Mouse (Mus musculus) MEL (cell line): ENCODE results near the gene Scaper. TPM values are rescaled to one million over a fixed set of nuclear protein-coding genes. Genes with fewer than 3 reads are reported as not detected.

Experiments used
- DNase-seq: peaks from one replicate; pipeline ENCODE4 v3.0.0; 2011; ENCODE audit warnings: low read depth, low spot score
- H3K27ac ChIP-seq: 2 replicates; pipeline ENCODE4 v1.5.1; 2012; ENCODE audit warnings: low read depth, mild to moderate bottlenecking, control low read depth, low read length, moderate library complexity; ENCODE audit not compliant: control insufficient read depth
- H3K27me3 ChIP-seq, 2 experiments: fragments of 150-350 bp in 1 of 2; sonication (generic) in 1 of 2; 2 replicates each; pipeline ENCODE4 v1.6.1; 2012; ENCODE audit warnings: low read length in 2 of 2, mild to moderate bottlenecking in 2 of 2, improper control_type of control experiment in 1 of 2, moderate library complexity in 1 of 2; ENCODE audit not compliant: insufficient read depth in 2 of 2, control insufficient read depth in 1 of 2
- H3K36me3 ChIP-seq, 2 experiments: 2 replicates each; pipeline ENCODE4 v1.6.1; 2012 to 2014; ENCODE audit warnings: low read length in 2 of 2, improper control_type of control experiment in 1 of 2, inconsistent platforms in 1 of 2, mild to moderate bottlenecking in 1 of 2; ENCODE audit not compliant: insufficient read depth in 2 of 2, control insufficient read depth in 1 of 2
- H3K4me1 ChIP-seq, 2 experiments: fragments of 150-350 bp in 1 of 2; sonication (generic) in 1 of 2; 2 replicates each; pipeline ENCODE4 v1.6.1; 2012; ENCODE audit warnings: low read length in 2 of 2, improper control_type of control experiment in 1 of 2, mild to moderate bottlenecking in 1 of 2; ENCODE audit not compliant: insufficient read depth in 2 of 2, control insufficient read depth in 1 of 2
- H3K4me3 ChIP-seq, 2 experiments: fragments of 150-350 bp in 1 of 2; sonication (generic) in 1 of 2; 2 replicates each; pipeline ENCODE4 v1.5.1; 2012; ENCODE audit warnings: low read depth in 2 of 2, low read length in 2 of 2, mild to moderate bottlenecking in 2 of 2, moderate library complexity in 2 of 2, control low read depth in 1 of 2, improper control_type of control experiment in 1 of 2; ENCODE audit not compliant: control insufficient read depth in 1 of 2, insufficient read depth in 1 of 2
- H3K79me2 ChIP-seq: 2 replicates; pipeline ENCODE4 v1.6.1; 2012; ENCODE audit warnings: mild to moderate bottlenecking, low read length, moderate library complexity; ENCODE audit not compliant: control insufficient read depth, poor library complexity, insufficient read depth
- H3K9ac ChIP-seq: 2 replicates; pipeline ENCODE4 v1.6.1; 2012; ENCODE audit warnings: low read depth, mild to moderate bottlenecking, control low read depth, low read length, moderate library complexity; ENCODE audit not compliant: control insufficient read depth, poor library complexity, severe bottlenecking
- H3K9me3 ChIP-seq: fragments of 150-350 bp; sonication (generic); replicated peaks from 2 replicates; pipeline ENCODE4 v1.6.1; 2012; ENCODE audit warnings: mild to moderate bottlenecking, low read length, improper control_type of control experiment, moderate library complexity; ENCODE audit not compliant: insufficient read depth
- CHD1 ChIP-seq: IDR thresholded peaks from 2 replicates; pipeline ENCODE4 v1.6.1; 2012; ENCODE audit warnings: low read depth, mild to moderate bottlenecking, inconsistent platforms, low read length, improper control_type of control experiment
- CHD2 ChIP-seq: IDR thresholded peaks from 2 replicates; pipeline ENCODE4 v1.6.1; 2011; ENCODE audit warnings: low read length, improper control_type of control experiment
- CTCF ChIP-seq, 3 experiments: IDR thresholded peaks in 2 of 3; conservative IDR thresholded peaks in 1 of 3; 2 replicates each; pipeline ENCODE4 v1.5.1; 2011 to 2012; ENCODE audit warnings: low read length in 3 of 3, low read depth in 2 of 3, mild to moderate bottlenecking in 2 of 3, improper control_type of control experiment in 1 of 3, inconsistent platforms in 1 of 3, mixed read lengths in 1 of 3, moderate library complexity in 1 of 3; ENCODE audit not compliant: control insufficient read depth in 1 of 3, insufficient read depth in 1 of 3, poor library complexity in 1 of 3, severe bottlenecking in 1 of 3
- E2F4 ChIP-seq: IDR thresholded peaks from 2 replicates; pipeline ENCODE4 v1.6.1; 2011; ENCODE audit warnings: low read depth, low read length, improper control_type of control experiment, borderline replicate concordance
- EP300 ChIP-seq, 2 experiments: IDR thresholded peaks; 2 replicates each; pipeline ENCODE4 v1.6.1; 2011; ENCODE audit warnings: improper control_type of control experiment in 2 of 2, low read length in 2 of 2, low read depth in 1 of 2, mild to moderate bottlenecking in 1 of 2
- GABPA ChIP-seq: IDR thresholded peaks from 2 replicates; pipeline ENCODE4 v1.6.1; 2012; ENCODE audit warnings: low read depth, mild to moderate bottlenecking, inconsistent platforms, low read length, improper control_type of control experiment, moderate library complexity
- GATA1 ChIP-seq: IDR thresholded peaks from 2 replicates; pipeline ENCODE4 v1.6.1; 2011; ENCODE audit warnings: low read depth, low read length, improper control_type of control experiment
- MAFK ChIP-seq: IDR thresholded peaks from 2 replicates; pipeline ENCODE4 v1.6.1; 2011; ENCODE audit warnings: low read depth, mild to moderate bottlenecking, low read length, improper control_type of control experiment, borderline replicate concordance
- MAX ChIP-seq: IDR thresholded peaks from 2 replicates; pipeline ENCODE4 v1.6.1; 2011; ENCODE audit warnings: low read length, improper control_type of control experiment
- MEF2A ChIP-seq: IDR thresholded peaks from 2 replicates; pipeline ENCODE4 v1.6.1; 2014; ENCODE audit warnings: low read depth, mild to moderate bottlenecking, inconsistent platforms, low read length, improper control_type of control experiment; ENCODE audit not compliant: poor library complexity, insufficient replicate concordance, severe bottlenecking; ENCODE audit errors: extremely low read depth
- MXI1 ChIP-seq: IDR thresholded peaks from 2 replicates; pipeline ENCODE4 v1.6.1; 2011; ENCODE audit warnings: mild to moderate bottlenecking, low read depth, low read length, improper control_type of control experiment
- MYB ChIP-seq: IDR thresholded peaks from 2 replicates; pipeline ENCODE4 v1.6.1; 2011; ENCODE audit warnings: mild to moderate bottlenecking, low read depth, low read length, improper control_type of control experiment
- NELFE ChIP-seq: IDR thresholded peaks from 2 replicates; pipeline ENCODE4 v1.6.1; 2011; ENCODE audit warnings: low read depth, low read length, improper control_type of control experiment
- NRF1 ChIP-seq: IDR thresholded peaks from 2 replicates; pipeline ENCODE4 v1.6.1; 2014; ENCODE audit warnings: low read depth, mild to moderate bottlenecking, inconsistent platforms, low read length, improper control_type of control experiment, moderate library complexity; ENCODE audit not compliant: poor library complexity, insufficient read depth, severe bottlenecking
- POLR2A ChIP-seq, 2 experiments: IDR thresholded peaks; 2 replicates each; pipeline ENCODE4 v1.6.1; 2011 to 2012; ENCODE audit warnings: low read length in 2 of 2, mild to moderate bottlenecking in 2 of 2, control low read depth in 1 of 2, improper control_type of control experiment in 1 of 2, low read depth in 1 of 2, moderate library complexity in 1 of 2; ENCODE audit not compliant: control insufficient read depth in 1 of 2, insufficient read depth in 1 of 2, poor library complexity in 1 of 2
- POLR2AphosphoS2 ChIP-seq: IDR thresholded peaks from 2 replicates; pipeline ENCODE4 v1.6.1; 2011; ENCODE audit warnings: low read length, improper control_type of control experiment
- POLR2AphosphoS5 ChIP-seq: IDR thresholded peaks from 2 replicates; pipeline ENCODE4 v1.6.1; 2012; ENCODE audit warnings: low read depth, borderline replicate concordance, mild to moderate bottlenecking, inconsistent platforms, low read length, moderate library complexity, mixed read lengths
- TBP ChIP-seq: IDR thresholded peaks from 2 replicates; pipeline ENCODE4 v1.8.0; 2011; ENCODE audit warnings: low read depth, low read length, improper control_type of control experiment
- USF1 ChIP-seq: IDR thresholded peaks from 2 replicates; pipeline ENCODE4 v1.6.1; 2014; ENCODE audit warnings: low read depth, mild to moderate bottlenecking, inconsistent platforms, low read length, improper control_type of control experiment, moderate library complexity
- ZC3H11A ChIP-seq: IDR thresholded peaks from 2 replicates; pipeline ENCODE4 v1.6.1; 2012; ENCODE audit warnings: low read depth, mild to moderate bottlenecking, inconsistent platforms, low read length, improper control_type of control experiment
- ZKSCAN1 ChIP-seq: IDR thresholded peaks from 2 replicates; pipeline ENCODE4 v1.6.1; 2012; ENCODE audit warnings: low read depth, mild to moderate bottlenecking, inconsistent platforms, low read length, improper control_type of control experiment, moderate library complexity
- ZMIZ1 ChIP-seq: IDR thresholded peaks from 2 replicates; pipeline ENCODE4 v1.6.1; 2012; ENCODE audit warnings: low read depth, mild to moderate bottlenecking, inconsistent platforms, low read length, improper control_type of control experiment, moderate library complexity
- polyA plus RNA-seq, 2 experiments: library from polyadenylated mRNA; stranded (reverse) in 1 of 2; unstranded in 1 of 2; fragments of >175 nt in 1 of 2; fragments of >200 nt in 1 of 2; gene quantifications; 2 replicates each; pipeline versions ENCODE4 v1.2.1 to v1.2.4; 2012; ENCODE audit warnings: low replicate concordance in 2 of 2, low read depth in 1 of 2; ENCODE audit not compliant: insufficient read length in 2 of 2, insufficient read depth in 1 of 2, missing spikeins in 1 of 2
- total RNA-seq: library from RNA; depleted of rRNA; stranded (reverse); fragments of 300-350 nt; gene quantifications from 2 replicates; pipeline ENCODE4 v1.2.3, GENCODE M21; 2012

Scaper gene
- total and polyA plus RNA-seq, 3 experiments: 3.9 to 4.1 TPM; not detected in 1

DNA sequence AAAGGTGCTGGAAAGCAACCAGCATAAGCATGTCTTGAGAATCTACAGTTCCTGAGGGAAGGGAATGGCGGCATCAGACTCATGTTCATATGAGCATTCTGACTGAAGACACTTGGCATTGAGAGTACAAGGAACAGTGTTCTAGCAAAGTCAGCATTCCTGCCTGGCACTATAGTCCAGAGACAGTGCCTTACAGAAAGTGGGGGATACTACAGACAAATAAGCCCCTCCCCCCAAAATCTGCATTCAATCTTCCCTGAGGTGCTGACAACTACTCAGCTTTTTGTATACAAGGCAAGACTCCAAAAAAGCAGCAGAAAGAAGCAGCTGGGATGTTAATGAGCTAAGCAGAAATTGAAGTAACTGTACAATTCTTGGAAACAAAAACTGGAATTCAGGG is 59.9 kb downstream of the Scaper start:
- Histone ChIP-seq H3K9me3 (no peaks in the 10 kb centered on the region), H3K4me1 (no peaks in the 10 kb centered on the region), H3K36me3 (no peaks in the 10 kb centered on the region), H3K27me3 (no peaks in the 10 kb centered on the region), H3K9ac (no peak overlapping the region), H3K27ac (no peak overlapping the region), H3K4me3 (no peak overlapping the region), H3K79me2 (no peaks in the 10 kb centered on the region)
- TF ChIP-seq POLR2A (IDR thresholded peaks at IDR 0.05; ENCODE audit: control insufficient read depth in 1 of 2, insufficient read depth in 1 of 2, low read depth in 1 of 2, low read length in 2 of 2, poor library complexity in 1 of 2) (no peak), USF1 (no peak), CHD2 (no peak), E2F4 (no peak), CTCF (IDR thresholded peaks at IDR 0.05 in 2 of 3, conservative IDR thresholded peaks at IDR 0.05 in 1 of 3; ENCODE audit: control insufficient read depth in 1 of 3, insufficient read depth in 1 of 3, low read depth in 2 of 3, low read length in 3 of 3, poor library complexity in 1 of 3, severe bottlenecking in 1 of 3) (no peak), MYB (no peak), ZKSCAN1 (no peak), NRF1 (no peak), MAFK (no peak), TBP (no peak)
- no peak for DNase-seq

DNA sequence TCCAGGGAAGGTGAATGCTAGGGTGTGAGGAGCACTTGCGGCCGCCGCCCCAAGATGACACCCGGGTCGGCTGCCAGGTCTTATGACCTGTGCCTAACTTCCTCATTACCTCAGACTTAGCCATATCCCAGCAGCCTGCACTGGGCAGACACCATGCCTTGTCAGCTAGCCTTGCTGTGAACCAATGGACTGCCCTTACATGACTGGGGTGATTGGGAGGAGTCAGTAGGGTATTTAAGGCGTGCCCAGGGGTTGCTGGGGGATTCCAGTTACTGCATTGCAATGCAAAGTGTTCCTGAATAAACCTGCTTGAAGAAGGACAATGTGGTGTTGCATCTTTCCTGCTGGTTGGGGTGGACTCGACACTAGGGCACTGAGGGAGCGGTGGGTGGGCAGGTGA is 148.5 kb downstream of the Scaper start:
- Histone ChIP-seq H3K27ac (no peak overlapping the region), H3K9ac (no peak overlapping the region), H3K9me3 (no peaks in the 10 kb centered on the region), H3K36me3 (no peaks in the 10 kb centered on the region), H3K27me3 (no peaks in the 10 kb centered on the region), H3K4me3 (no peak overlapping the region), H3K4me1 (no peaks in the 10 kb centered on the region), H3K79me2 (no peaks in the 10 kb centered on the region)
- no peak for TF ChIP-seq EP300 (IDR thresholded peaks at IDR 0.05; ENCODE audit: low read depth in 1 of 2, low read length in 2 of 2)
- no peak for TF ChIP-seq MEF2A
- DNase-seq: peak; percentile 29

DNA sequence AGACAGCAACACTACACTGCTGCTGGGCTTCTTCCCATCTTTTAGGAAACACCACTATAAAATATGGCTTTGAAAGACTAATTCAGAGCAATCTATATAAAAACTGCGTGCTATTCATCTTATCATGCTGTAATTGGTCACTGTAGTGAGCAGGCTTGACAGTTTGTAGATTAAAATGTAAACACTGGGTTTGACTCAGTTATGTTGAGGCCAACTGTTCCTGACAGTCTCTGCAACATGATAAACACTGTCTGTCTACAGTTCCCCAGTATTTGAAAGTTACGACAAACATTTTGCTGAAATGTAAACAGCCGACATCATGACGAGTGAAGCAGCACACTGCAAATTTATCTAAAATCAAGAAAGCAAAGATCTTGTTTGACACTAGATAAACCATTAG is 225.9 kb downstream of the Scaper start:
- no peaks in the 10 kb centered on the region for H3K79me2 ChIP-seq
- H3K4me3 ChIP-seq: no peak overlapping the region
- H3K4me1 ChIP-seq: peaks cover 0 to 3% of the 10 kb centered on the region in 2 experiments; a peak in 1 of 4 replicates
- H3K9ac ChIP-seq: no peak overlapping the region
- no peak for DNase-seq
- no peak overlapping the region for H3K27ac ChIP-seq
- H3K36me3 ChIP-seq: no peaks in the 10 kb centered on the region
- no peaks in the 10 kb centered on the region for H3K27me3 ChIP-seq
- TF ChIP-seq NELFE (no peak), CHD1 (no peak), ZMIZ1 (no peak), MEF2A (no peak), GATA1 (no peak), POLR2AphosphoS2 (no peak), POLR2A (IDR thresholded peaks at IDR 0.05; ENCODE audit: control insufficient read depth in 1 of 2, insufficient read depth in 1 of 2, low read depth in 1 of 2, low read length in 2 of 2, poor library complexity in 1 of 2) (no peak), TBP (no peak), MAX (no peak), MXI1 (no peak), POLR2AphosphoS5 (no peak), MYB (no peak), ZC3H11A (no peak), CTCF (IDR thresholded peaks at IDR 0.05 in 2 of 3, conservative IDR thresholded peaks at IDR 0.05 in 1 of 3; ENCODE audit: control insufficient read depth in 1 of 3, insufficient read depth in 1 of 3, low read depth in 2 of 3, low read length in 3 of 3, poor library complexity in 1 of 3, severe bottlenecking in 1 of 3) (no peak), GABPA (no peak)
- H3K9me3 ChIP-seq: no peaks in the 10 kb centered on the region
